Mouse (Mus musculus): ENCODE results near the gene Kif1b.

DNA sequence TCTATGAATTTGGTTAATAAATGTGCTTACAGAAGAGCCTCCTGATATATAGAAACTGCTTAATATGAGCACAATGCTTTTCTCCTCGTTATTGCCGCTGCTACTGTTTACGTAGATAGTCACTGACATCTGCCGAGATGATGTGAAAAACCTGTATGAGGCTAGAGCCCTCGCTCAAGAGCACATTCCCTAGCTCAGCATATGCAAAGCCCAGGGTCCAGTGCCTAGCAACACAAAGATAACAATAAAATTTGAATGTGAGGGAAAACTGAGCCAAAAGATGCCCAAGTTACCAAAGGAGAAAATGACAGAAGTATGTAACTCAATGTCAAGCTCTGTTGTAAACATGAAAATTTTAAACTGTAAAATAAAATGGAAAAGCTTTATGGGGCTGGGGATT, 4.0 kb downstream of the Kif1b start:
- no peak for TF ChIP-seq CTCF (IDR thresholded peaks at IDR 0.05)
- no peak for TF ChIP-seq POLR2A (IDR thresholded peaks at IDR 0.05; ENCODE audit: insufficient read depth, low read depth, low read length)
- TF ChIP-seq EP300 (IDR thresholded peaks at IDR 0.05; ENCODE audit: insufficient read depth, low read depth, low read length): no peak
